In the genomic region with DNA sequence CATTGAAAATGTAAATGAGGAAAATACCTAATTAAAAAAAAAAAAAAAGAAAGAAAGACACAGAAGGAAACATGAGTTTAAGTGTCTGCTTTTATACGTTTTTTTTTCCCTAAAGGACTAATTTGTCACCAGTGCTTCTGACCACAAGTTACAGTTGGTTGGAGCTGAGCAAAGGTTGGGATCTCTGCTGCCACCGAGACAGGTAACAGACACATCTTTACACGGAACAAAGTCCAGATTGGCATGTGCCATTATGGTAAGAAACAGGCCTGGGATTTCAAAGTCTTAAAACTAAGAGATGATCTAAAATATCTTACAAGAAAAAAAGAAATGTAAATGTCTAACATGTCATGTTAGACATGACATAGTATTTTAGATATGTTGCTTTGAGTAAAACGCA, we compare ENCODE assay signal across 13 mouse cellular contexts.
"Had no signal": no experiment of that assay in that cellular context is flagged by ENCODE, and none has a peak within 500 bp of the region (broad histone marks: within the 10 kb centered on the region; RNA-seq: fewer than 3 reads in every experiment).

No protein-coding gene starts in this region.

- H3K9me3 ChIP-seq: hindbrain, embryonic 13.5 days; limb, embryonic 15.5 days; neural tube, embryonic 12.5 days had no signal

- H3K4me2 ChIP-seq: hindbrain, embryonic 13.5 days; limb, embryonic 15.5 days; neural tube, embryonic 12.5 days had no signal

- ATAC-seq: hindbrain, postnatal 0 days had no signal

- H3K36me3 ChIP-seq: hindbrain, embryonic 13.5 days; neural tube, embryonic 12.5 days had no signal

- H3K27ac ChIP-seq: hindbrain, embryonic 13.5 days; hindbrain, postnatal 0 days; liver, embryonic 14.5 days; neural tube, embryonic 12.5 days had no signal

- H3K4me3 ChIP-seq: hindbrain, embryonic 13.5 days; limb, embryonic 15.5 days; neural tube, embryonic 12.5 days had no signal

- H3K27me3 ChIP-seq: hindbrain, embryonic 13.5 days; limb, embryonic 15.5 days; neural tube, embryonic 12.5 days had no signal

- DNase-seq: layer of hippocampus, adult 9-11 months; layer of hippocampus, postnatal 36 days; lung, adult 18-20 months; lung, postnatal 36 days; midbrain, embryonic 14.5 days; spleen, adult 18-20 months; thymus, adult 2 months; thymus, postnatal 25 days had no signal

- H3K9ac ChIP-seq: hindbrain, embryonic 13.5 days; limb, embryonic 15.5 days; liver, embryonic 14.5 days; neural tube, embryonic 12.5 days had no signal
